Mouse (Mus musculus) stomach, embryonic 16.5 days (tissue): ENCODE measurements around the gene BC030867. TPM values are rescaled to one million over a fixed set of nuclear protein-coding genes. Genes with fewer than 3 reads are reported as not detected.

Experiments
- ATAC-seq: fragments of 200-750 bp; cut with Nextera tagmentation; 2 replicates; pipeline ENCODE4 v1.8.0; 2017; ENCODE audit warnings: moderate number of reproducible peaks, moderate TSS enrichment; ENCODE audit not compliant: insufficient read depth, low FRiP score
- H3K27ac ChIP-seq: fragments of 300-500 bp; sonication (generic); 2 replicates; pipeline ENCODE4 v1.5.1; 2014; ENCODE audit warnings: low read length
- H3K27me3 ChIP-seq: fragments of 300-500 bp; sonication (generic); 2 replicates; pipeline ENCODE4 v1.6.1; 2014; ENCODE audit warnings: low read length, control low read depth, mixed read lengths; ENCODE audit not compliant: control insufficient read depth, insufficient read depth
- H3K36me3 ChIP-seq: fragments of 300-500 bp; sonication (generic); 2 replicates; pipeline ENCODE4 v1.6.1; 2014; ENCODE audit warnings: low read length; ENCODE audit not compliant: control insufficient read depth, insufficient read depth
- H3K4me1 ChIP-seq: fragments of 300-500 bp; sonication (generic); 2 replicates; pipeline ENCODE4 v1.6.1; 2014; ENCODE audit warnings: low read length, control low read depth, mixed read lengths; ENCODE audit not compliant: control insufficient read depth, insufficient read depth
- H3K4me2 ChIP-seq: fragments of 300-500 bp; sonication (generic); 2 replicates; pipeline ENCODE4 v1.6.1; 2014; ENCODE audit warnings: low read depth, low read length, mixed read lengths
- H3K4me3 ChIP-seq: fragments of 300-500 bp; sonication (generic); replicated peaks from 2 replicates; pipeline ENCODE4 v1.5.1; 2014; ENCODE audit warnings: mild to moderate bottlenecking, low read length
- H3K9ac ChIP-seq: fragments of 300-500 bp; sonication (generic); 2 replicates; pipeline ENCODE4 v1.6.1; 2014; ENCODE audit warnings: low read length
- H3K9me3 ChIP-seq: fragments of 300-500 bp; sonication (generic); replicated peaks from 2 replicates; pipeline ENCODE4 v1.6.1; 2016; ENCODE audit warnings: low read length, control low read depth; ENCODE audit not compliant: control insufficient read depth
- WGBS: fragments of 180-500 bp; shearing (Covaris S2); extraction: QIAGEN DNeasy Blood & Tissue Kit; methylation state at CpG from one replicate; pipeline ENCODE4 v1.1.7; 2014; 5-methylcytosine and 5-hydroxymethylcytosine counted together
- polyA plus RNA-seq: library from polyadenylated mRNA; unstranded; fragments of >200 nt; fragmentation: Nextera tagmentation; extraction: Ambion mirVana; gene quantifications from 2 replicates; pipeline ENCODE4 v1.2.1, GENCODE M21; 2015

The BC030867 gene
- polyA plus RNA-seq, 1 experiment from 2014 or later, result 12.4 TPM

DNA sequence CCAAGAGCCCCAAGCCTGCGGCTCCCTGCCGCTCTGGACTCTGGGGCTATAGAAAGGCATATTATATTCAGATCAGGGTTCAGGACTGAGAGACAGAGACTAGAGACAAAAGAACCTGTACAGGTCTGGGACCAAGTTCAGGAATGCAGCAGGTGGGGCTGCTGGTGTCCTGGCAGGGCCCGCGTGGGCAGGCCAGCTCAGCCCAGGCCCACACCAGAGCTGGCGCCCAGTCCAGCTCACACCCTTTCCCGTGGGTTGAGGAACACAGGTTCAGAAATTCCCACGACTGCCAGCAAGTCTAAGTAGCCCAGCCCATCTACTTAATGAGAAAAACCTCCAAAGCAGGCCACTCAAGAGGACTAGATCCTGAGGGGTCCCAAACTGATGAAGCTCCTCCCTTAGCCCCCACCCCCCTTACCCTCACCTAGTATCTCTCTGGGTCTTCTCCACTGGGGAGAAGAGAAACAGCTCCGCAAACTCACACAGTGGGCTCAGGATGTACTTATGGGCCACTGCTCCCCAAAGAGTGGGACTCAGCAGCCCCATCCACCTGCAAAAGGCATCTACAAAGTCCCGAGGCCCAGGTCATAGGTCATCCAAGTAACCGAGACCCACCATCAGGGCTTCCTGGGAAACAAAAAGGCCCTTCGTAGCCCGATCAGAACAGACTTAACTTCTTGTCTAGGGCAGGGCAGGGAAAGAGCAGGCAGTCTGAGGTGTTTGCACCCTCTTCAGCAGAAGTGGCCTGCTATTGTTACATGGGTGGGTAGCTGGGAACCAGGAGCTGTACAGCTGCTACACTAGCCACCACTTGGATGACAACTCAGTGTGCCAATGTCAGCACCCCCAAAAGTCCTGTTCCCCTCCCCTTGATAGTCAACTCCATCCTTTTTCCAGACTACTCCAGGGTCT is 22.4 kb upstream of the BC030867 start:
- WGBS, result 69% methylated on average over 12 of the region's 12 CpGs
- H3K4me1 ChIP-seq, result peaks cover 68% of the 10 kb centered on the region
- 0 out of 2 replicates have a peak overlapping the region, but pooled peaks have one; percentile 1 for H3K9ac ChIP-seq
- H3K4me3 ChIP-seq, result no peak overlapping the region
- H3K9me3 ChIP-seq, result no peaks in the 10 kb centered on the region
- H3K27me3 ChIP-seq, result no peaks in the 10 kb centered on the region
- H3K27ac ChIP-seq, result peak overlapping the region; percentile 32; the same call in 1 of the 2 replicates
- no peaks in the 10 kb centered on the region for H3K36me3 ChIP-seq
- H3K4me2 ChIP-seq, result no peak overlapping the region
- ATAC-seq, result no peak

DNA sequence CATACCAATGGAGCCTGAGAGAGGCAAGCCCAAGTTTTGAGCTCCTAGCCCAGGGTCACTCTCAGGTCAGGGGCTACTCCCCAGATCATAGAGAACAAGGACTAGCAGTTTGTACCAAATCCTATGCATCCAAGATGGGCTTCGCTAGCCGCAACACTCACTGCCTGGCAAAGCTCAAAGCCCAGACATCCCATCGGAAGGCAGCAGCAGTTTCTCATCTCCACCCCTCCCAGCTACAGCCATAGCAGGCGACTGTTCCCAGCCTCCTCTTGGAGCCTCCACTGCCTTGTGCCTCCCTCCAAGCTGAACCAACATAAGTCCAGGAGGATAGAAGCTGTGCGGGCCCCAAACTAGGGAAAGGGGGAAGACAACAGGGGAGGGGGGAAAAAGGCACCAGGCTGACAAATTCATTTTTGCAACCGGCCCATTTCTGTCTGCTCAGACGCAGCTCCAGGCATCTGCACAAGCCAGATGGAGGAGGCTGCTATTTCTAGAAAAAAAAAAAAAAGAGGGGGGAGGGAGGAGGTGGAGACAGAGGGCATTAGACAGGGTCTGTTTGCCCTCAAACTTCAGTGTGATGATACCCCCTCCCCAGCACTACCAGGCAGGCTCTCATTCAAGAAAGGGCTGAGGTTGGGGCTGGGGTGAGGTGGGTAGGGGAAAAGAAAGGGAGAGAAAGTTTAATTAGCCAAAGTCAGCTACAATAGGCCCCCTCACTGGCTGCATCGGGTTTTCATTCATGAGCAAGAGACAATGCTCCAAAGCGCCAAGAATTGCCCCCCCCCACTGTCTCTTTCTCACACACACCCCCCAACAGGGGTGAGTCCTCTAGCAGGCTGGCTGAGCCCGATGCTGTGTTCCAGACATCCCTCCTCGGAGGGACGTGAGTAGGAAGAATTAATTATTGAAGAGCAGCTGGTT is 21.2 kb upstream of the BC030867 start:
- no peak for ATAC-seq
- peak overlapping the region; percentile 77 for H3K4me3 ChIP-seq
- peak overlapping the region; percentile 61 for H3K27ac ChIP-seq
- peaks cover 63% of the 10 kb centered on the region for H3K4me1 ChIP-seq
- H3K9me3 ChIP-seq, result no peaks in the 10 kb centered on the region
- 26% methylated on average over 12 of the region's 12 CpGs for WGBS
- H3K9ac ChIP-seq, result peak overlapping the region; percentile 54
- peak overlapping the region; percentile 82 for H3K4me2 ChIP-seq
- H3K36me3 ChIP-seq, result no peaks in the 10 kb centered on the region
- no peaks in the 10 kb centered on the region for H3K27me3 ChIP-seq

DNA sequence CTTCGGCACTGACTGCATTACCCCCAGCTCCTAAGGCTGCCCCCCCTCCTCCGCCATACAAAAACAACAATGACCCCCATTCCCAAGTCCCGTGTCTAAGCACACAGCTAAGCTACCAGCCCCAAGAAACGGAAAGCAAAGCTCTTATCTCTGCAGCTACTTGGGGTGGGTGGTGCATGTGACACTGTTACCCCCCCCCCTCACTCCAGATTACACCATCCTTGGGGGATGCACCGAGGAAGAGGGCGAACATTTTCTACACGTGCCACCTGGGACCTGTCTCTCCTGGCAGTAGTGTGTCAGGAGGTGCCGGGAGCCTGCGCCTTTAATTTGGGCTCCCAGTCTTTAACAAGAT is 20.5 kb upstream of the BC030867 start:
- Histone ChIP-seq H3K9ac (peak overlapping the region; percentile 54), H3K4me1 (peaks cover 59% of the 10 kb centered on the region), H3K4me2 (peak overlapping the region; percentile 82), H3K36me3 (no peaks in the 10 kb centered on the region), H3K27me3 (no peaks in the 10 kb centered on the region), H3K9me3 (no peaks in the 10 kb centered on the region), H3K4me3 (peak overlapping the region; percentile 77), H3K27ac (peak overlapping the region; percentile 61; the same call in 1 of the 2 replicates)
- WGBS, result 20% methylated on average over 9 of the region's 9 CpGs
- ATAC-seq, result no peak; the same call in 1 of the 2 replicates

DNA sequence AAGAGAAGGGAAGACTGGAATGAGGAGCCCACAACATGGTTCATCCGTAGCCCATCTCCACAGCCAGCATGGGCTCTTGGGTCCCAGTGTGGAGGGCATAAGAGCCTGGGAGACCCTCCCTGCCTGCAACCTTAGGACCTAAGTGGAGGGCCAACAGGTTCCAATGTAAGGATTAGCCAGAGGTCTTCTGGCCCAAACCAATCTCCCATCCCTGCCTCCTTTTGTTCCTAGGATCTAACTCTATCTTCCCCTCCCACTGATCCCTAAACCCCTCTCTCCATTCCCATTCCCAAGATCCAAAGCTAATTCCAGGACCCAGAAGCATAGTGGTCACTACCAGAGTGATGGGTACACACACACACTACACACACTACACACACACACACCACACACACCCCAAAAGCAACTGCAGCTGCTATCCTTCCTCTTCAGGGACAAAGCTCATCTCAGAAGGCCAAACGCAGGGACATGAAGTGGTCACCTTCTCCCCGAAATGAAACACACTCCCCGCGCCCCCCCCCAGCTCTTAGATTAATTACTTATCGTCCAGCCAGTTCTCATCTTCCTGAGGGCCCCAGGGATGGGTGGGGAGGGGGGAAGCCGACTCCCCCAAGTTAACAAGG is 19.9 kb upstream of the BC030867 start:
- Histone ChIP-seq H3K27ac (peak overlapping the region; percentile 85; the same call in 1 of the 2 replicates), H3K27me3 (no peaks in the 10 kb centered on the region), H3K36me3 (no peaks in the 10 kb centered on the region), H3K9me3 (no peaks in the 10 kb centered on the region), H3K4me1 (peaks cover 54% of the 10 kb centered on the region), H3K9ac (peak overlapping the region; percentile 94), H3K4me2 (peak overlapping the region; percentile 82), H3K4me3 (peak overlapping the region; percentile 77)
- 13% methylated on average over 7 of the region's 7 CpGs for WGBS
- ATAC-seq, result no peak

DNA sequence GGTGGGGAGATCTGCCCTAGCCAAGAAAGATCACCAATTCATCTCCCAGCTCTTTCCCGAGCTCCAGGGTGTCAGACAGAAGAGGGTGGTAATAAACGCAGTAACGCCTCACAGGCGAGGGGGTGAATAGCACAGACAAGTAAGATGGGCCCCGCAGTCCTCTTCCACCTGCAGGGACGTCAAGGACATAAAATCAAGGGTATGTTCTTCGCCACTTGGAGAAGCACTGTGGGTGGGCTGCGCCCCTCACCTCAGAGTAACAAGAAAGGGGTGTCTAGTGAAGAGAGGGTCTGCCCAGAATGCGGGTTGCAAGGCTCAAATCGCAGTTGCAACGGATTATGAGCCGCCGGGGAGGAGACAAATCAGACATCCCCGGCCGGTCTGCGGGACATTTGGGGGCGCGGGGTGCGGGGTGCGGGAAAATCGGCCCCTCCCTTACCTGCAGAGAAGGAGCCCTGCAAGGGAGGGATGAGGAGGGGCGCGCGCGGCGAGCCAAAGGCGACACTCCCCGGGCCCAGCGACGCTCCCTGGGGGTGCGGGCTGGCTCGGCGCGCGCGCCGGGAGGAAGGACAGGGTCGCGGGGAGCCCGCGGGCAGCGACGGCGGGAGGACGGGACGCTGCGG is 19.2 kb upstream of the BC030867 start:
- H3K27me3 ChIP-seq, result no peaks in the 10 kb centered on the region
- H3K9ac ChIP-seq, result peak overlapping the region; percentile 94
- peak overlapping the region; percentile 82 for H3K4me2 ChIP-seq
- under 1% methylated on average over 39 of the region's 47 CpGs for WGBS
- no peaks in the 10 kb centered on the region for H3K36me3 ChIP-seq
- ATAC-seq, result peak; percentile 21; the same call in 1 of the 2 replicates
- H3K4me1 ChIP-seq, result peaks cover 48% of the 10 kb centered on the region
- no peaks in the 10 kb centered on the region for H3K9me3 ChIP-seq
- peak overlapping the region; percentile 85 for H3K27ac ChIP-seq
- H3K4me3 ChIP-seq, result peak overlapping the region; percentile 77

- Histone ChIP-seq H3K4me3 (peak within 1 kb of the TSS; percentile 77), H3K27me3 (no peaks in the 10 kb centered on the region), H3K9me3 (no peaks in the 10 kb centered on the region), H3K9ac (peak within 1 kb of the TSS; percentile 94), H3K36me3 (no peaks in the 10 kb centered on the region), H3K27ac (peak within 1 kb of the TSS; percentile 85), H3K4me1 (peaks cover 40% of the 10 kb centered on the region), H3K4me2 (peak within 1 kb of the TSS; percentile 82)
- ATAC-seq, result peak; percentile 91
- under 1% methylated on average over 49 of the region's 49 CpGs for WGBS
These were observed 18.5 kb upstream of the BC030867 start, which contains the start of gene Hdac5 for GRCm38 (mm10) chr11:102230006-102230741. TSS of gene Hdac5 (minus strand) at chr11:102230166.

- H3K9me3 ChIP-seq, result no peaks in the 10 kb centered on the region
- 46% methylated on average over 2 of the region's 2 CpGs for WGBS
- H3K36me3 ChIP-seq, result no peaks in the 10 kb centered on the region
- H3K9ac ChIP-seq, result no peak overlapping the region
- peaks cover 4% of the 10 kb centered on the region; the same call in 1 of the 2 replicates for H3K4me1 ChIP-seq
- no peak for ATAC-seq
- H3K27me3 ChIP-seq, result no peaks in the 10 kb centered on the region
- H3K4me3 ChIP-seq, result no peak overlapping the region
- no peak overlapping the region for H3K27ac ChIP-seq
- H3K4me2 ChIP-seq, result no peak overlapping the region
These were observed 12.7 kb upstream of the BC030867 start for GRCm38 (mm10) chr11:102236022-102236421.

GRCm38 (mm10) chr11:102240636-102241035 is 8.0 kb upstream of the BC030867 start:
- H3K27me3 ChIP-seq, result no peaks in the 10 kb centered on the region
- no peak for ATAC-seq
- peaks cover 14% of the 10 kb centered on the region for H3K4me1 ChIP-seq
- WGBS, result 90% methylated on average over 6 of the region's 6 CpGs
- no peak overlapping the region for H3K27ac ChIP-seq
- H3K4me2 ChIP-seq, result no peak overlapping the region
- no peaks in the 10 kb centered on the region for H3K36me3 ChIP-seq
- no peak overlapping the region for H3K9ac ChIP-seq
- H3K9me3 ChIP-seq, result 0 out of 2 replicates have a peak, but pooled peaks cover 3% of the 10 kb centered on the region
- no peak overlapping the region for H3K4me3 ChIP-seq
